Mouse (Mus musculus) layer of hippocampus, adult 2 months (tissue): ENCODE results near the gene Rdh12. TPM values are rescaled to one million over a fixed set of nuclear protein-coding genes. Genes with fewer than 3 reads are reported as not detected.
A peak's percentile ranks its signal among the peaks of the same experiment; 100 is the strongest.

ENCODE experiments used
- DNase-seq, 2 experiments: peaks; one replicate each; pipeline ENCODE4 v3.0.0; 2022; ENCODE audit warnings: low spot score in 2 of 2
- H3K27ac ChIP-seq: fragments of 200-600 bp; 2 replicates; pipeline ENCODE4 v1.8.1; 2022
- H3K4me3 ChIP-seq: fragments of 200-600 bp; 2 replicates; pipeline ENCODE4 v1.8.1; 2022; ENCODE audit warnings: mild to moderate bottlenecking
- CTCF ChIP-seq: fragments of 200-600 bp; conservative IDR thresholded peaks from 2 replicates; pipeline ENCODE4 v1.8.1; 2022; ENCODE audit warnings: antibody characterized with exemption, mild to moderate bottlenecking, moderate library complexity
- total RNA-seq, 2 experiments: library from RNA; stranded (reverse); gene quantifications; 2 replicates each; pipeline ENCODE4 v1.2.3; 2021

The Rdh12 gene
- total RNA-seq, 2 experiments from 2014 or later: 2.3 to 2.4 TPM

GRCm38 (mm10) chr12:79192193-79192592 is 16.5 kb upstream of the Rdh12 start, which contains the start of gene Rdh11:
TSS of gene Rdh11 (minus strand) at chr12:79192293.
- no peak for TF ChIP-seq CTCF
- Histone ChIP-seq H3K27ac (peak within 1 kb of the TSS; percentile 34), H3K4me3 (peak within 1 kb of the TSS; percentile 83)
- DNase-seq: no peak

DNA sequence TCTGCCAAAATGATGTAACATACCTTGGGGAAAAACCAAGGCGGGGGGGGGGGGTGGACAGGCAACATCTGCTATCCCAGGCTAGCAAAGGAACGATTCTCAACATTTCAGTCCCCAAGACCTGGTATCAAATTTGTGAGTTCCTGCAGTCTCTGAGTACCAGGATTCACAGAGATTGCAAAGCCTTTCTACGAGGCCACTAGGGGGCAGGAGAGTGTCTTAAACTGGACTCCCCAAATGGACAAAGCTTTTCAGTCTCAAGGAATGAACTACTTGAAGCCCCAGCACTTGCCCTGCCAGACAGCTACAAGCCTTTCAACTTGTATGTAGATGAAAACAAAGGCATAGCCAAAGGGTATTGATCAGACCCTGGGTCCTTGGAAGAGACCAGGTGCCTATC is 15.3 kb upstream of the Rdh12 start:
- peak; percentile 65 to 72 for DNase-seq
- TF ChIP-seq CTCF: peak; percentile 88
- H3K4me3 ChIP-seq: no peak overlapping the region
- no peak overlapping the region for H3K27ac ChIP-seq

GRCm38 (mm10) chr12:79197105-79197504 is 11.6 kb upstream of the Rdh12 start:
- peak in 1 of 2 experiments; percentile 49 for DNase-seq
- TF ChIP-seq CTCF: no peak
- Histone ChIP-seq H3K4me3 (no peak overlapping the region), H3K27ac (no peak overlapping the region)

GRCm38 (mm10) chr12:79201882-79202281 is 6.8 kb upstream of the Rdh12 start:
- no peak for DNase-seq
- TF ChIP-seq CTCF: no peak
- Histone ChIP-seq H3K4me3 (no peak overlapping the region), H3K27ac (no peak overlapping the region)

- H3K4me3 ChIP-seq: no peak overlapping the region
- TF ChIP-seq CTCF: no peak
- H3K27ac ChIP-seq: no peak overlapping the region
- no peak for DNase-seq
Observed at GRCm38 (mm10) chr12:79211447-79211846, 2.7 kb downstream of the Rdh12 start.

- no peak for DNase-seq
- no peak for TF ChIP-seq CTCF
- Histone ChIP-seq H3K4me3 (no peak overlapping the region), H3K27ac (no peak overlapping the region)
Observed at GRCm38 (mm10) chr12:79217511-79217910, 8.8 kb downstream of the Rdh12 start.

- peak in 1 of 2 experiments; percentile 12 for DNase-seq
- H3K4me3 ChIP-seq: no peak overlapping the region
- no peak overlapping the region for H3K27ac ChIP-seq
- TF ChIP-seq CTCF: no peak
Observed at GRCm38 (mm10) chr12:79235485-79236080, 26.9 kb downstream of the Rdh12 start.

DNA sequence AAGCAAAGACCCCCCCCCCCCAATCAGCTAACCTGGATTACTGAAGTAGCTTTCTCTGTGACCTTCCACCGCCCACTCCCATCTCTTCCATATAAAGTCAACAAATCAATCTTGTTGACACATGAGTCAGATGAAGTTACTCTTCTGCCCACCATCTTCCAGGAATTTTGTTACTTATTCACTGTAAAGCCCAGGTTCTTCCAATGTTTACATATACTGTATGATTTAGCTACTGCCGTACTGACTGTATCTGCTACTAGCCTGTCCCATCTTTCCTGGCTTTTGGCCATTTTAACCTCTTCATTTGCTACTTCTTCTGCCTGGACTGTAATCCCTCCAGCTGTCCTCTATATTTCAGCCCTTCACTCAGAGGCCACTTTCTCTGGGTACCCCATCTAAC is 33.3 kb downstream of the Rdh12 start:
- no peak overlapping the region for H3K4me3 ChIP-seq
- no peak for DNase-seq
- no peak for TF ChIP-seq CTCF
- H3K27ac ChIP-seq: no peak overlapping the region

DNA sequence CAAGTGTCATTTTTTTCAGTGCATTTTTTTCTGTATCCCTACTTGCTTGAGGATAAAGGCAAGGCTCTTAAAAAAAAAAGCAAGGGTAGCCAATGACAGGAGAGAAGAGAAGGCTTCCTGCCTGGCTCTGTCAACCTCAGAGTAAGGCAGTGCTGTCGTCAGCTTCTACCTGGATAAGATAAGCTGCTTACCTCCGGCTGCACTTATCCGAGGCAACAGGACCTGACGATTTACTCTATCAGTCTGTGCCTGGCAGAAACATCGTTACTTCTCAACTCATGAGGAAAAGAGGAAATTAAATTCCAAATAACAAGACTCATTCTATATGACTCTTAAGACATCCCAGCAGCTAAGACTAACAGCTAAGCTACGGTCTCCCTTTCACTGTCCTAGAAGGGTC is 34.2 kb downstream of the Rdh12 start:
- no peak for TF ChIP-seq CTCF

DNA sequence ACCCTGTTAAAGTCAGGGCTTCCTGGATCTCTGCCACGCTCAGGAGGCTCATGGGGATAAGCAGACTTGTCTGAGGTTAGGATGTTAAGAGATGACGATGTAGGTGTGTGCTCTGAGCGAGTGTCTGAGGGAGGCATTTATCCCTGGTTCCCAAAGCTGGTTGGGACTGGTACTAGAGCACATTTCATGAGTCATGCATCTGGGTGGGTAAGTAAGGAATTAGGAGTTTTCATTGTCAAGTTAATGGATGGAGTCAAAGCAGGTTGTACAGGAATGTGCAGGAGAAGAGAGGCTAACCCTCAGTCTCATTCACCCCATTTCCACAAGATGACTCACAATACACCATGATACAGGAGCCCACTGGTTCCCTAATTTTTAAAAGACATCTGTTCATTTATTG is 39.4 kb downstream of the Rdh12 start:
- no peak for DNase-seq
- H3K4me3 ChIP-seq: no peak overlapping the region
- TF ChIP-seq CTCF: no peak
- H3K27ac ChIP-seq: no peak overlapping the region

More for the DNA sequence above, 34.2 kb downstream of the Rdh12 start:
- H3K4me3 ChIP-seq: no peak overlapping the region
- no peak for DNase-seq
- no peak overlapping the region for H3K27ac ChIP-seq

DNA sequence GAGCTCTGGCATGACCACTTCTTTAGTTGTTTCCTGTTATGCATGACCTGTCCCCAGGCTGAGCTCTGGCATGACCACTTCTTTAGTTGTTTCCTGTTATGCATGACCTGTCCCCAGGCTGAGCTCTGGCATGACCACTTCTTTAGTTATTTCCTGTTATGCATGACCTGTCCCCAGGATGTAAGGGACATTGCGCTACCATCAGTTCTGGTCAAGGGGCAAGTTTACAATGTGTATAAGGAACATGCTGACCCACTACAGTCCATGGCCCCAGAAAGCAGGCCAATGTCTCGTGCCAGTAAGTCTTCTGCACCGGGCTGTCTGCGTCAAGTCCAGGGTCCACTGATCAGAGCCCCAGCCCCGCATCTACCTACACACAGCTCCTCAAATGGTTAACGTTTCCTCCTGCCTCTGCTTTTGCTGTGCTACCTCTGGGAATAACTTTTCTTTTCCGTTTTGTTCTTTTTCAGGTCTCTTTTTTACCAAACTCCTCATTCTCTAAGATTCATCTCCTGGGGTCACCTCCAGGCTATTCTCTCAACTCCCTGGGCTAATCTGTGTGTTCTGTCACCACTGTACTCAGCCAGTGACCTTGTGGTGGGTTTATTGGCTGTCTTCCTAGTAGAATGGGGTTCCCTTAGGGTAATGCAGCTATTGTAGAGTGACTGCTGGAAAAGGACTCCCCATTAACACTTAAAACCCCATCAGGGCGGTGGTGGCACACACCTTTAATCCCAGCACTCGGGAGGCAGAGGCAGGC is 44.8 kb downstream of the Rdh12 start:
- Histone ChIP-seq H3K27ac (no peak overlapping the region), H3K4me3 (no peak overlapping the region)
- TF ChIP-seq CTCF: no peak
- no peak for DNase-seq

GRCm38 (mm10) chr12:79254975-79255374 is 46.3 kb downstream of the Rdh12 start:
- Histone ChIP-seq H3K27ac (no peak overlapping the region), H3K4me3 (no peak overlapping the region)
- DNase-seq: no peak
- no peak for TF ChIP-seq CTCF

DNA sequence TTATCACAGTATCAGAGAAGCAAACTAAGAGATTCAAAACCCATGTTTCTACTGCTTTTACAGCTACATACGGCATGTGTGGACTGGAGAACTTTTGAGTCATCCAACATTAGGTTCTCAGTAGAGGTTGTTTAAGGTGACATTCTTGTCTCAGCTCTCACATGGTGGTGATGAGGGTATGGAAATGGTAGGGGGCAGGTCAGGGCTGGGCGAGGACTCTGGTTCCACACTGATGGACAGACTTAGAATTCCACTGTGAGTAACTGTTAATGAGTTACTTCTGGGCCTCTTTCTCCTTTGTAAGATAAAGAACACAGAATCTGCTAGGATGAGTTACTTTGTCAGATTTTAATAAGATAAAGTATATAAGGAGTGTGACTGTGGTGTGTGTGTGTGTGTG is 51.4 kb downstream of the Rdh12 start:
- no peak overlapping the region for H3K4me3 ChIP-seq
- no peak overlapping the region for H3K27ac ChIP-seq
- no peak for DNase-seq
- TF ChIP-seq CTCF: no peak

- Histone ChIP-seq H3K4me3 (no peak overlapping the region), H3K27ac (no peak overlapping the region)
- peak in 1 of 2 experiments; percentile 57 for DNase-seq
- TF ChIP-seq CTCF: peak; percentile 77
Observed at GRCm38 (mm10) chr12:79261035-79261434, 52.3 kb downstream of the Rdh12 start.

Other genes starting within 250 kb of the Rdh12 start
- gene Tmem229b, start 201.3 kb upstream of the Rdh12 start, total RNA-seq: 10 to 100 TPM; 27.2 TPM
- 10 to 100 TPM; 15.3 to 16.1 TPM for gene Plekhh1, start 179.8 kb upstream of the Rdh12 start, total RNA-seq
- 10 to 100 TPM in 1 of 2 experiments, 1 to 10 TPM in 1; 9.8 to 12.6 TPM for gene Pigh, start 119.3 kb upstream of the Rdh12 start, total RNA-seq
- 1 to 10 TPM; 3.6 to 4.0 TPM for gene Arg2, start 78.1 kb upstream of the Rdh12 start, total RNA-seq
- 100 to 1,000 TPM; 162 to 167 TPM for gene Vti1b, start 36.2 kb upstream of the Rdh12 start, total RNA-seq
- 10 to 100 TPM; 17.0 to 20.5 TPM for gene Rdh11, start 16.6 kb upstream of the Rdh12 start, total RNA-seq
- 10 to 100 TPM; 34.2 to 40.9 TPM for gene Zfyve26, start 87.4 kb downstream of the Rdh12 start, total RNA-seq
- gene Rad51b, start 88.4 kb downstream of the Rdh12 start, total RNA-seq: under 1 TPM in 1 of 2 experiments, not detected in 1; 0.18 TPM